Mouse (Mus musculus): ENCODE results near the gene Nkd1. TPM values are rescaled to one million over a fixed set of nuclear protein-coding genes. Genes with fewer than 3 reads are reported as not detected.

The Nkd1 gene
- polyA plus RNA-seq, 1 experiment, result 23.1 TPM

DNA sequence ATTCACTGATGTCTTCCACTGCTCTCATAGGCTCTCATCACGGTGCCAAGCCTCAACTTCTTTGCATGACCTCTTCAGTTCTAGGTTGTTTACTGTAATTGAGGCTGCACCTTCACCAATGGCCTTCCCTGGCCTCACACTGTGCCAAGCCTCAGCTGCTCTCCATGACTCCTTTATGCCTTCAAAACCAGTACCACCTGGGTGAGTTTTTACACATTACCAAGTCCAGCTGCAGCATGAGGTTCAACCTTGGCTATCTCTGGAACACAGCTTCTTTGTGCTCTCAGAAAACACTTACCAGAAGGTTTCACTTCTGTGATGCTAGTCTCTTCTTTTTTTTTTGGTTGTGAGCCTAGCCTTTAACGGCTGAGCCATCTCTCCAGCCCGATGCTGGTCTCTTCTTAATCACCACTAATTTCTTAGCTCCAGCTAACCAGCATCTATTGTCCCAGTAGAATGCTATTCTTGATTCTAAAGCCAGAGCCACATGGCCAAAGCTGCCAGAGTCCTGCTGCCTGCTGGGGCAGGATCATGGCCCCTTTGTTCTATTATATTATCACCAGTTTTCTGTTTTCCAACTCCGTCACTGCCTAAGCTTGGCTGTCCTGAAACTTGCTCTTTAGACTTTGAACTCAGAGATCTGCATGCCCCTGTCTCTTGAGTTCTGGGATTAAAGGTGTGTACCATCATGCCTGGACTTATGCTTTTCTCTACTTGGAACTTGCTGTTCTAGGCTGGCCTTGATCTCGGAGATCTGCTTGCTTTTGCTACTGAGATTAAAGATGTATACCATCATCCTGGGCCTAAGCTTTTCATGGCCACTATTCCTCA is 121.8 kb downstream of the Nkd1 start:
- DNase-seq (ENCODE audit: extremely low spot score in 1 of 2, low spot score in 1 of 2), result no peak

Other genes starting within 250 kb of the Nkd1 start
- 2.5 and 3.4 TPM in 2 replicates for gene Adcy7, start 249.0 kb upstream of the Nkd1 start, polyA plus RNA-seq (2012; rRNA removed)
- 54.5 and 66.0 TPM in 2 replicates for gene Brd7, start 159.2 kb upstream of the Nkd1 start, polyA plus RNA-seq (2012; rRNA removed)
- gene Snx20, start 114.8 kb downstream of the Nkd1 start, polyA plus RNA-seq (2012; rRNA removed), result 1.2 and 1.3 TPM in 2 replicates
- gene Nod2, start 126.0 kb downstream of the Nkd1 start, polyA plus RNA-seq (2012; rRNA removed), result 0.17 and 0.18 TPM in 2 replicates
- 27.0 and 29.2 TPM in 2 replicates for gene Cyld, start 175.7 kb downstream of the Nkd1 start, polyA plus RNA-seq (2012; rRNA removed)